Mouse (Mus musculus): Measurements from ENCODE around the gene Gpr137. TPM values are rescaled to one million over a fixed set of nuclear protein-coding genes. Genes with fewer than 3 reads are reported as not detected.

Gpr137 gene
- polyA plus RNA-seq, 1 experiment from 2014 or later: 18.1 TPM

DNA sequence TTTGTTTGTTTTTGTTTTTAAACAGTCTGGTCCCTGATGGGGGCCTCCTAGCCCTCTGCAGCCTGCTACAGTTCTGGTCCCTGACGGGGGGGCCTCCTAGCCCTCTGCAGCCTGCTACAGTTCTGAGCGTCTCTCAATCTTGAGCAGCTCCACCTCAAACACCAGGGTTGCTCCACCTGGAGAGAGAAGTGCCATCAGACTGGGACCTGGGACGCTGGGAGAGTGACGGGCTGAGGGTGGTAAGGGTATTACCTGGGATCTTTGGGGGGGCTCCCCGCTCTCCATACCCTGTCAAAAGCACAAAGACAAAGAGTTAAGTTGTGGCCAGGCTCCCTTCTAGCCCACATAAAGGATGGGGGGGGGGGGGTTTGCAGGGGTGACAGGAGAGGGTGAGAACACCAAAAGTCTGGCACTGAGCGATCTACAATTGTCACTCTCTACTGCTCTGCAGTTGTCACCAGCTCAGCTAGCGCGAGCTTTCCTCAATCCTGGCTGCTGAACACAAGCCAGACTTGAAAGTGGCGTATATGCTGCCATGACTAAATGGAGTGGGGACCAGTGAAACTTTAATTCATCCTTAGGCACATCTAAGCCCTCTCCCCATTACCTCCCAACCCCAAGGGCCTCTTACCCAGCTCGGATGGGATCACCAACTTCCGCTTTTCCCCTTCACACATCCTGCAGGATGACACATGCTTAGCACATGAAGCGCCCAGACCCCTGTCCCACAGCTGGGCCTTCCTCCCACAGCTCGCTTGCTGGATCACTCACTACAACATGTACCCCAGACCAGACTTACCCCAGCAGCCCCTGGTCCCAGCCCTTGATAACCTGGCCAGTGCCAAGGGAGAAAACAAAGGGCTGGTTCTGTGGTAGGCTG, 35.7 kb upstream of the Gpr137 start:
- no peak overlapping the region; the same call in 1 of the 2 replicates for H3K4me2 ChIP-seq (ENCODE audit: low read depth, low read length)
- no peaks in the 10 kb centered on the region for H3K27me3 ChIP-seq (ENCODE audit: control insufficient read depth, insufficient read depth, low read length)
- no peak overlapping the region for H3K27ac ChIP-seq (replicated peaks; ENCODE audit: low read depth, low read length)
- DNase-seq (ENCODE audit: low spot score): no peak
- H3K4me1 ChIP-seq (ENCODE audit: control insufficient read depth, insufficient read depth, low read length): no peaks in the 10 kb centered on the region; the same call in 1 of the 2 replicates
- 84% methylated on average over 13 of the region's 13 CpGs for WGBS
- H3K4me3 ChIP-seq (ENCODE audit: low read depth, low read length): no peak overlapping the region
- no peaks in the 10 kb centered on the region for H3K9me3 ChIP-seq (replicated peaks; ENCODE audit: control insufficient read depth, low read length)
- no peak for ATAC-seq (replicated peaks; ENCODE audit: insufficient number of reproducible peaks, low FRiP score, low TSS enrichment, low read depth)
- H3K9ac ChIP-seq (replicated peaks; ENCODE audit: low read length): no peak overlapping the region
- H3K36me3 ChIP-seq (replicated peaks; ENCODE audit: control insufficient read depth, insufficient read depth, low read depth, low read length): no peaks in the 10 kb centered on the region

DNA sequence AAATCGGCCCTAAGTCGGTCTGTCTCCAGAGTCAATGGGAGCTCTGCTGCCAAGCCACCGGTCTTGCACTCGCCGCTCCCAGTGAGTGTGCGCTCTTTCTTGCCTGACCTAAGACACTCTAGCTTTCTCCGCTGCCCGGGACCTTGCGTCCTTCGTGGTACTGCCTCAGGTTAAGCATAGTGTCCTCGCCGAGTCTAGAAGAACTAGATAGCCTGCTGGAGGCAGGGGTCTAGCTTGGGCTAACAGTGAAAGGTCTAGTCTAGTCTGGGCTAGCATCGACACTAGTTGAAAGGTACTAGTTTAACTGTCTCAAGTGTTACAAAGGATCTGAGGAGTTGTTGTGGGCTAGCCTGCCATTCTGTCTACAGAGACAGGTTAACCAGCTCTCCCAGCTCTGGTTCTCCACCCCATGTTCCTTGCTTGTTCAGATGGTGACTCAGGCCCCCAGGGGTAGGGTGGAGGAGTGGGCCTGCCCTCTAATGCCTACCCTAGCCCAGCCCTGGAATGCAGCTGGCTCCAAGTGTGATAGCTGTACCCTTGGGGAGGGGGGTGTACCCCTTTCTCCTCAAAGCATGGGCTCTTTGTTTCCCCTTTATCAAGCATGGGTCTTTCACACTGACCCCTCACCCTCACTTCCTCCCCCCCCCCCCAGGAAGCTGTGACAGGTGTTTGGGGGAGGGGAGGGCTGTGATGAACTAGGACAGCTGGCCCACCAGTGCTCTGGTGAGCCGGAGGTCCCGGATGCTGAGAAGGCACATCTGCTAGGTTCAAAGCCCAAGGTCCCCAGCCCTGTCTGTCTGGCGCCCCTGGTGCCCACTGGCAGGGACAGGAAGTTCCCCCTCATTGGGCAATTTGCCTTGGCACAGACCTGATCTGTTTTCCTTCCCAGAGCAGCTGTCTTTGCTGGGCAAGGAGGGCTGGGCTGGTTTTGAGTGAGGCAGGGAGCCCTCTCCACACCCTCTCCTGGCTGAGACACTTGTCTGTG, 33.5 kb upstream of the Gpr137 start, which contains the start of gene Plcb3:
TSS of gene Plcb3 (minus strand) at position 934 of the 985 bp plus-strand sequence.
- H3K4me1 ChIP-seq (ENCODE audit: control insufficient read depth, insufficient read depth, low read length): no peaks in the 10 kb centered on the region; the same call in none of the 2 replicates
- ATAC-seq (replicated peaks; ENCODE audit: insufficient number of reproducible peaks, low FRiP score, low TSS enrichment, low read depth) (no peak), DNase-seq (ENCODE audit: low spot score) (peak; percentile 66)
- WGBS: under 1% methylated on average over 16 of the region's 16 CpGs
- H3K9ac ChIP-seq (replicated peaks; ENCODE audit: low read length): peak within 1 kb of the TSS; percentile 77
- no peaks in the 10 kb centered on the region for H3K9me3 ChIP-seq (replicated peaks; ENCODE audit: control insufficient read depth, low read length)
- no peaks in the 10 kb centered on the region for H3K36me3 ChIP-seq (replicated peaks; ENCODE audit: control insufficient read depth, insufficient read depth, low read depth, low read length)
- peak within 1 kb of the TSS; percentile 82 for H3K27ac ChIP-seq (replicated peaks; ENCODE audit: low read depth, low read length)
- H3K27me3 ChIP-seq (ENCODE audit: control insufficient read depth, insufficient read depth, low read length): no peaks in the 10 kb centered on the region
- peak within 1 kb of the TSS; percentile 65 for H3K4me3 ChIP-seq (ENCODE audit: low read depth, low read length)
- H3K4me2 ChIP-seq (ENCODE audit: low read depth, low read length): peak within 1 kb of the TSS; percentile 85

DNA sequence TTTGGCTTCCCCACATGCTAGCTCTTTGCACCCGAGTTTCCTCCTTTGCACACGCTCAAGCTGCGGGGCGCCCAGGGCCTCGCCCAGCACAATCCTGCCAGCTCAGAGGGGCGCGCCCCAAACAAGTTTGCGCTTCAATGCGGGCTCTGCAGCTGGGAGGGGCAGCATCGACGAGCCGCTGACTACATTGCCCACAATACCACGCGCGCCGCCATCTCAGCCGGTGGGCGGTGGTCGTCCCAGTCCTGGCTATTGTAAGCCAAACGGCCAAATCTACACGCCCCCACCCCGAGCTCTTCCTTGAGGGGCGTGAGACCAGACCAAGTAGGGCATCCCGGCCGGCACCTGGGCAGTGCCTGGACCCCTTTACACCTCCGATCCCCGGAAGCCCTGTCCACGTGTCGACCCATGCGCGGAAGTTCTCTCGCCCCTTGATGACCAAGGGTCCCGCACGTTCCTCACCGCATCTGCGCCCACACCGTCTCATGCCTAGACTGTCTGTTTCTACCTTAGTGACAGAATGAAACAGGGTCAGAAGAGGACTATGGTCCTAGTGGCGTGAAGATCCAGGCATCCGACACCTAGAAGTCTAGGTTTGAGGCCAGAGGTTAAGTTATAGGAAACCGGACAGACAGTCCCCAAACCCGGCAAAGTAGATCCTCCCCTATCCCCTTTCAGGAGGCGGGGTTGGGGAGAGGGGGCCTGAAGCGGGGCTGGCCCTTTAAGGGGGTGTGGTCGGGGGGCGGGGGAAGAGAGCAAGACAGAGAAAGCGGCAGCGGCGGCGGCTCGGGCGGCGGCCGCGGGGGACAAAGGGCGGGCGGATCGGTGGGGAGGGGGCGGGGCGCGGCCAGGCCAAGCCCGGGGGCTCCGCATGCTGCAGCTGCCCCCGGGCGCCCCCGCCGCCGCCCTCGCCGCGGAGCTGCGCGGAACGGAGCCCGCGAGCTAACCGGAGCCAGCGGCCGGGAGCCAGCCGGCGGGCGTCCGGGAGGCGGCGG, 32.2 kb upstream of the Gpr137 start, which contains the start of gene Ppp1r14b:
TSS of gene Ppp1r14b (plus strand) at position 758 of the 995 bp plus-strand sequence.
- peak within 1 kb of the TSS; percentile 77 for H3K9ac ChIP-seq (replicated peaks; ENCODE audit: low read length)
- peaks cover 2% of the 10 kb centered on the region for H3K4me1 ChIP-seq (ENCODE audit: control insufficient read depth, insufficient read depth, low read length)
- peak; percentile 60 for ATAC-seq (replicated peaks; ENCODE audit: insufficient number of reproducible peaks, low FRiP score, low TSS enrichment, low read depth)
- under 1% methylated on average over 61 of the region's 84 CpGs for WGBS
- H3K4me2 ChIP-seq (ENCODE audit: low read depth, low read length): peak within 1 kb of the TSS; percentile 85
- no peaks in the 10 kb centered on the region for H3K9me3 ChIP-seq (replicated peaks; ENCODE audit: control insufficient read depth, low read length)
- peak within 1 kb of the TSS; percentile 65 for H3K4me3 ChIP-seq (ENCODE audit: low read depth, low read length)
- H3K36me3 ChIP-seq (replicated peaks; ENCODE audit: control insufficient read depth, insufficient read depth, low read depth, low read length): no peaks in the 10 kb centered on the region
- peak within 1 kb of the TSS; percentile 82 for H3K27ac ChIP-seq (replicated peaks; ENCODE audit: low read depth, low read length)
- peak; percentile 94 for DNase-seq (ENCODE audit: low spot score)
- H3K27me3 ChIP-seq (ENCODE audit: control insufficient read depth, insufficient read depth, low read length): no peaks in the 10 kb centered on the region

DNA sequence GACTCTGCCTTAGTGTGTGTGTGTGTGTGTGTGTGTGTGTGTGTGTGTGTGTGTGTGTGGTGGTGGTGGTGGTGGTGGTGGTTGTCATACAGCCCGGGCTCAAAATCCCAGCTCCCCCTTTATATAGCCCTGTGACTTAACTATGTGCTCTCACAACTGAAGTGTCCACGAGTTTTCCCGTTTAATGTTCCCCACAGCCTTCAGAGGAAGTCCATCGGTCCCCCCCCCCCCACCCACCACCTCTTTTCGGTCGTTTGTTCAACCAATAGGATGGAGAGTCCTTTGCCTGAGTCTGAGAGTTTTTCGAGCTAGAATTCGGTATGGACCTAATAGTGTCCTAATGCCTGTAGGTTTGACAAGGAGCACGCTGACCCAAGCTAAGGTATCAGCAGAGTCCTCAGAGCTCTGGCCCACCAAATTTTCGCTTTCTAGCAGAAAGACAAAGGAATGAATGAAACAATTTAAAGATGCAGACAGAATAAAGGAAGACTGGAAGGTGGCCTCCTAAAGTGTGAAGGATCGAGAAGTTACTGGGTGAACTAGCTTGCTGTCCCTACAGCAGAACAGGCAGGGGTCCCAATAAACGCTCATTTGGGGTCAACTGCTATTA, 31.4 kb upstream of the Gpr137 start:
- H3K4me3 ChIP-seq (ENCODE audit: low read depth, low read length): peak overlapping the region; percentile 65
- DNase-seq (ENCODE audit: low spot score): no peak
- peak overlapping the region; percentile 68 for H3K4me2 ChIP-seq (ENCODE audit: low read depth, low read length)
- no peaks in the 10 kb centered on the region for H3K27me3 ChIP-seq (ENCODE audit: control insufficient read depth, insufficient read depth, low read length)
- H3K27ac ChIP-seq (replicated peaks; ENCODE audit: low read depth, low read length): no peak overlapping the region
- peak overlapping the region; percentile 77 for H3K9ac ChIP-seq (replicated peaks; ENCODE audit: low read length)
- no peaks in the 10 kb centered on the region for H3K9me3 ChIP-seq (replicated peaks; ENCODE audit: control insufficient read depth, low read length)
- 40% methylated on average over 12 of the region's 12 CpGs for WGBS
- no peaks in the 10 kb centered on the region for H3K36me3 ChIP-seq (replicated peaks; ENCODE audit: control insufficient read depth, insufficient read depth, low read depth, low read length)
- ATAC-seq (replicated peaks; ENCODE audit: insufficient number of reproducible peaks, low FRiP score, low TSS enrichment, low read depth): no peak
- peaks cover 2% of the 10 kb centered on the region; the same call in 1 of the 2 replicates for H3K4me1 ChIP-seq (ENCODE audit: control insufficient read depth, insufficient read depth, low read length)

DNA sequence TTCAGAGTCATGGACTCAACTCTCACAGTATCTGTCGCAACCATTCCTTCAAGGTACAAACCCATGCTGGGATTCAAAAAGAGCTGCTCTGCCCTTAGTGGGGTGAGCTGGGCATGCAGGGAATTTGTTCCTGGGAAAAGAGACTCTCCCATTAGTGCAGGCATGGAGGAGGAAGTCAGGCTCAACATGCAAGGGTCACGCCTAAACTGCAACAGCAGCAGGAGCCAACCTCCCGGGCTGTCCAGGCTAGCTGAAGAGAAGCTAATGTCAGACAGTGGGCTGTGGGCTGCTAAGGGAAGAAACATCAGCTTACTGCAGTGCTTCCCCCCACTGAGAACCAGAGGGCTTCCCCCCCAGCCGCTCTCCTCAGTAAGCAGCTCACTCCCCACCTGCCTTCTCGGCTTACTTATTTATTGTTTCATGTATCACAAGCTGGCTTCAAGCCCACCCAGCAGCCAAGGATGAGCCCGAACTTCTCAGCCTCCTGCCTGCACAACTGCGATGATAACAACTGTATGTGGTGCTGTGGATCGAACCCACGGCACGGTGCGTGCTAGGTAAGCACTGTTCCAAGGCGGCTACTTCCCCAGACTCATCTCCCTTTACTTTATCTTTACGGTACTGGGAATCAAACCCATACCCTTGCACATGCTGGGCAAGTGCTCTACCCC, 30.1 kb upstream of the Gpr137 start:
- WGBS: 76% methylated on average over 13 of the region's 13 CpGs
- Histone ChIP-seq H3K9me3 (replicated peaks; ENCODE audit: control insufficient read depth, low read length) (no peaks in the 10 kb centered on the region), H3K4me1 (ENCODE audit: control insufficient read depth, insufficient read depth, low read length) (peaks cover 2% of the 10 kb centered on the region), H3K9ac (replicated peaks; ENCODE audit: low read length) (no peak overlapping the region), H3K27me3 (ENCODE audit: control insufficient read depth, insufficient read depth, low read length) (no peaks in the 10 kb centered on the region), H3K27ac (replicated peaks; ENCODE audit: low read depth, low read length) (no peak overlapping the region), H3K4me3 (ENCODE audit: low read depth, low read length) (no peak overlapping the region), H3K4me2 (ENCODE audit: low read depth, low read length) (no peak overlapping the region), H3K36me3 (replicated peaks; ENCODE audit: control insufficient read depth, insufficient read depth, low read depth, low read length) (no peaks in the 10 kb centered on the region)
- ATAC-seq (replicated peaks; ENCODE audit: insufficient number of reproducible peaks, low FRiP score, low TSS enrichment, low read depth) (no peak), DNase-seq (ENCODE audit: low spot score) (no peak)

DNA sequence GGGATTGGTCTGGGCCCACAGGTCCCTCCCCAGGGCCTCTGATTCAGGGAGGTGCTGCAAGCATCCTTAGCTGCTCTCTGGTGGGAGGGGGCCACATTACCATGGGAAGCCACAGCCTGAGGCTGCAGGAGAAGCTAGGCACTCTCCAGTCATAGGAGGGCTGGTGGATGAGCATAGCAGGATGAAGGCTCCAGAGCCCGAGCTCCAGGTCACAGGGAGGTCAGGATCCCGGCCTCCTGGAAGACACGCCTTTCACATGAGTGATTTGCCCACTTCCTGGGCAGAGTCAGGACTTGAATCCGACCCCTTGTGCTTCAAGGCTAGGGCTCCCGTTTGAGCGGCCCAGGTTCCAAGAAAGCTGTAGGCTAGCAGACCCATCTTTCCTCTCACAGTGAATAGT, 29.4 kb upstream of the Gpr137 start:
- no peaks in the 10 kb centered on the region for H3K27me3 ChIP-seq (ENCODE audit: control insufficient read depth, insufficient read depth, low read length)
- H3K27ac ChIP-seq (replicated peaks; ENCODE audit: low read depth, low read length): no peak overlapping the region
- DNase-seq (ENCODE audit: low spot score) (no peak), ATAC-seq (replicated peaks; ENCODE audit: insufficient number of reproducible peaks, low FRiP score, low TSS enrichment, low read depth) (no peak)
- no peaks in the 10 kb centered on the region for H3K9me3 ChIP-seq (replicated peaks; ENCODE audit: control insufficient read depth, low read length)
- peaks cover 2% of the 10 kb centered on the region for H3K4me1 ChIP-seq (ENCODE audit: control insufficient read depth, insufficient read depth, low read length)
- WGBS: 23% methylated on average over 6 of the region's 6 CpGs
- no peak overlapping the region for H3K4me2 ChIP-seq (ENCODE audit: low read depth, low read length)
- H3K36me3 ChIP-seq (replicated peaks; ENCODE audit: control insufficient read depth, insufficient read depth, low read depth, low read length): no peaks in the 10 kb centered on the region
- H3K4me3 ChIP-seq (ENCODE audit: low read depth, low read length): no peak overlapping the region
- no peak overlapping the region for H3K9ac ChIP-seq (replicated peaks; ENCODE audit: low read length)

All from embryonic facial prominence, embryonic 11.5 days (tissue).